In genomic region chr8:121115136-121115535, GRCm38 (mm10) we compare ENCODE assay signal across 10 mouse cellular contexts. TPM values are rescaled to one million over a fixed set of nuclear protein-coding genes. Genes with fewer than 3 reads are reported as not detected.
DNase-seq lines count a peak whose midpoint lies in the region; ATAC-seq lines count a peak whose summit lies in the region.
"Had no signal": no experiment of that assay in that cellular context is flagged by ENCODE, and none has a peak within 500 bp of the region (broad histone marks: within the 10 kb centered on the region; RNA-seq: fewer than 3 reads in every experiment).

No protein-coding gene starts in this region.

- peak overlapping the region; percentile 20; the same call in 1 of the 2 replicates for H3K4me3 ChIP-seq in hindbrain, embryonic 10.5 days
- H3K4me3 ChIP-seq in hindbrain, embryonic 16.5 days (ENCODE audit: low read length) = no peak overlapping the region
- peak overlapping the region; percentile 29 for H3K4me3 ChIP-seq in embryonic facial prominence, embryonic 11.5 days (ENCODE audit: low read depth, low read length)
- peak overlapping the region; percentile 32 for H3K4me3 ChIP-seq in limb, embryonic 13.5 days

- H3K4me2 ChIP-seq in hindbrain, embryonic 16.5 days (ENCODE audit: low read length) = no peak overlapping the region
- H3K4me2 ChIP-seq in embryonic facial prominence, embryonic 11.5 days (ENCODE audit: low read depth, low read length) = peak overlapping the region; percentile 48
- H3K4me2 ChIP-seq in limb, embryonic 13.5 days (replicated peaks) = peak overlapping the region; percentile 56

- H3K9ac ChIP-seq in hindbrain, embryonic 16.5 days (ENCODE audit: low read depth, low read length) = no peak overlapping the region
- H3K9ac ChIP-seq in embryonic facial prominence, embryonic 11.5 days (replicated peaks; ENCODE audit: low read length) = peak overlapping the region; percentile 41
- H3K9ac ChIP-seq in limb, embryonic 13.5 days = peak overlapping the region; percentile 46

- no peak for ATAC-seq in hindbrain, embryonic 16.5 days
- ATAC-seq in embryonic facial prominence, embryonic 11.5 days (replicated peaks; ENCODE audit: insufficient number of reproducible peaks, low FRiP score, low TSS enrichment, low read depth) = no peak
- no peak for ATAC-seq in limb, embryonic 13.5 days (ENCODE audit: low FRiP score, low read depth)

- H3K27ac ChIP-seq in hindbrain, embryonic 10.5 days = no peak overlapping the region; the same call in 1 of the 2 replicates
- no peak overlapping the region for H3K27ac ChIP-seq in hindbrain, embryonic 16.5 days (ENCODE audit: low read depth, low read length)
- H3K27ac ChIP-seq in embryonic facial prominence, embryonic 11.5 days (replicated peaks; ENCODE audit: low read depth, low read length) = 0 out of 2 replicates have a peak overlapping the region, but pooled peaks have one; percentile 28
- no peak overlapping the region for H3K27ac ChIP-seq in limb, embryonic 13.5 days

- peaks cover 28% of the 10 kb centered on the region for H3K4me1 ChIP-seq in hindbrain, embryonic 10.5 days (replicated peaks)
- peaks cover 15% of the 10 kb centered on the region for H3K4me1 ChIP-seq in hindbrain, embryonic 16.5 days (ENCODE audit: control insufficient read depth, insufficient read depth, low read depth, low read length)
- H3K4me1 ChIP-seq in embryonic facial prominence, embryonic 11.5 days (ENCODE audit: control insufficient read depth, insufficient read depth, low read length) = peaks cover 9% of the 10 kb centered on the region
- peaks cover 44% of the 10 kb centered on the region for H3K4me1 ChIP-seq in limb, embryonic 13.5 days

- no peaks in the 10 kb centered on the region for H3K36me3 ChIP-seq in hindbrain, embryonic 10.5 days
- no peaks in the 10 kb centered on the region for H3K36me3 ChIP-seq in hindbrain, embryonic 16.5 days (ENCODE audit: control insufficient read depth, insufficient read depth, low read length)
- no peaks in the 10 kb centered on the region for H3K36me3 ChIP-seq in embryonic facial prominence, embryonic 11.5 days (replicated peaks; ENCODE audit: control insufficient read depth, insufficient read depth, low read depth, low read length)
- H3K36me3 ChIP-seq in limb, embryonic 13.5 days = no peaks in the 10 kb centered on the region

- peaks cover 100% of the 10 kb centered on the region for H3K27me3 ChIP-seq in hindbrain, embryonic 10.5 days (ENCODE audit: insufficient read depth, poor library complexity, severe bottlenecking)
- H3K27me3 ChIP-seq in hindbrain, embryonic 16.5 days (replicated peaks; ENCODE audit: control insufficient read depth, insufficient read depth, low read length) = peaks cover 56% of the 10 kb centered on the region
- peaks cover 38% of the 10 kb centered on the region for H3K27me3 ChIP-seq in embryonic facial prominence, embryonic 11.5 days (ENCODE audit: control insufficient read depth, insufficient read depth, low read length)
- peaks cover 75% of the 10 kb centered on the region for H3K27me3 ChIP-seq in limb, embryonic 13.5 days

- no peak for DNase-seq in hindbrain, embryonic 10.5 days (ENCODE audit: low spot score)
- DNase-seq in ES-CJ7 (ENCODE audit: low read depth, low spot score) = peak; percentile 38
- DNase-seq in embryonic facial prominence, embryonic 11.5 days (ENCODE audit: low spot score) = peak; percentile 37
- DNase-seq in layer of hippocampus, adult 9-11 months = no peak
- DNase-seq in adrenal gland, adult 18-20 months (ENCODE audit: low spot score in 2 of 2) = no peak
- DNase-seq in adrenal gland, postnatal 25 days = no peak

- WGBS in hindbrain, embryonic 10.5 days = 1% methylated on average over 25 of the region's 25 CpGs
- WGBS in hindbrain, embryonic 16.5 days = under 1% methylated on average over 25 of the region's 25 CpGs
- under 1% methylated on average over 25 of the region's 25 CpGs for WGBS in embryonic facial prominence, embryonic 11.5 days
- WGBS in limb, embryonic 13.5 days = 1% methylated on average over 25 of the region's 25 CpGs

- no peaks in the 10 kb centered on the region for H3K9me3 ChIP-seq in hindbrain, embryonic 10.5 days
- peaks cover 4% of the 10 kb centered on the region; the same call in 1 of the 2 replicates for H3K9me3 ChIP-seq in hindbrain, embryonic 16.5 days (ENCODE audit: control insufficient read depth, low read length)
- H3K9me3 ChIP-seq in embryonic facial prominence, embryonic 11.5 days (replicated peaks; ENCODE audit: control insufficient read depth, low read length) = no peaks in the 10 kb centered on the region
- no peaks in the 10 kb centered on the region for H3K9me3 ChIP-seq in limb, embryonic 13.5 days

RNA-seq across cellular contexts. Expression of gene Foxc2, which starts 0.8 kb away (rescaled TPM):
- polyA plus RNA-seq in hindbrain, embryonic 10.5 days (2016; fragmentation: Nextera tagmentation; extraction: Ambion mirVana) = 7.0 and 13.7 TPM in 2 replicates
- polyA plus RNA-seq in hindbrain, embryonic 16.5 days (2015; fragmentation: Nextera tagmentation; extraction: Ambion mirVana) = 1.9 and 2.8 TPM in 2 replicates
- 15.1 and 15.7 TPM in 2 replicates for polyA plus RNA-seq in embryonic facial prominence, embryonic 11.5 days (2014; fragmentation: Nextera tagmentation; extraction: Ambion mirVana)
- polyA plus RNA-seq in limb, embryonic 13.5 days (2015; fragmentation: Nextera tagmentation; extraction: Ambion mirVana) = 7.5 and 8.3 TPM in 2 replicates
- total RNA-seq in adrenal gland, adult 18-20 months (2021) = 1 to 10 TPM; 2.8 to 4.1 TPM
- 2.7 and 3.6 TPM in 2 replicates for total RNA-seq in adrenal gland, postnatal 25 days (2021)
- total RNA-seq: hematopoietic stem cell, adult 5-6 weeks had no signal

RNA-seq across cellular contexts. Expression of gene Mthfsd, which starts 6.9 kb away (rescaled TPM):
- 60.5 and 68.2 TPM in 2 replicates for polyA plus RNA-seq in hindbrain, embryonic 10.5 days (2016; fragmentation: Nextera tagmentation; extraction: Ambion mirVana)
- 45.2 and 46.3 TPM in 2 replicates for polyA plus RNA-seq in hindbrain, embryonic 16.5 days (2015; fragmentation: Nextera tagmentation; extraction: Ambion mirVana)
- polyA plus RNA-seq in embryonic facial prominence, embryonic 11.5 days (2014; fragmentation: Nextera tagmentation; extraction: Ambion mirVana) = 50.0 and 52.5 TPM in 2 replicates
- 65.4 and 76.9 TPM in 2 replicates for polyA plus RNA-seq in limb, embryonic 13.5 days (2015; fragmentation: Nextera tagmentation; extraction: Ambion mirVana)
- 10 to 100 TPM; 28.4 to 30.6 TPM for total RNA-seq in adrenal gland, adult 18-20 months (2021)
- total RNA-seq in adrenal gland, postnatal 25 days (2021) = 31.1 and 44.8 TPM in 2 replicates

RNA-seq across cellular contexts. Expression of gene Foxl1, which starts 12.6 kb away (rescaled TPM):
- polyA plus RNA-seq in hindbrain, embryonic 10.5 days (2016; fragmentation: Nextera tagmentation; extraction: Ambion mirVana) = 1.6 and 3.5 TPM in 2 replicates
- polyA plus RNA-seq in hindbrain, embryonic 16.5 days (2015; fragmentation: Nextera tagmentation; extraction: Ambion mirVana) = 0.09 and 0.16 TPM in 2 replicates
- polyA plus RNA-seq in embryonic facial prominence, embryonic 11.5 days (2014; fragmentation: Nextera tagmentation; extraction: Ambion mirVana) = 4.4 and 4.7 TPM in 2 replicates
- 0.15 and 0.18 TPM in 2 replicates for polyA plus RNA-seq in limb, embryonic 13.5 days (2015; fragmentation: Nextera tagmentation; extraction: Ambion mirVana)
- total RNA-seq in adrenal gland, adult 18-20 months (2021) = under 1 TPM; 0.26 to 0.27 TPM
- total RNA-seq in adrenal gland, postnatal 25 days (2021) = 0.27 and 0.33 TPM in 2 replicates
- total RNA-seq: hematopoietic stem cell, adult 5-6 weeks; layer of hippocampus, postnatal 14 days had no signal

RNA-seq across cellular contexts. Expression of gene Foxf1, which starts 30.9 kb away (rescaled TPM):
- 3.9 and 4.9 TPM in 2 replicates for polyA plus RNA-seq in hindbrain, embryonic 10.5 days (2016; fragmentation: Nextera tagmentation; extraction: Ambion mirVana)
- 1.1 and 1.3 TPM in 2 replicates for polyA plus RNA-seq in hindbrain, embryonic 16.5 days (2015; fragmentation: Nextera tagmentation; extraction: Ambion mirVana)
- 19.6 and 24.5 TPM in 2 replicates for polyA plus RNA-seq in embryonic facial prominence, embryonic 11.5 days (2014; fragmentation: Nextera tagmentation; extraction: Ambion mirVana)
- 0.43 and 0.86 TPM in 2 replicates for polyA plus RNA-seq in limb, embryonic 13.5 days (2015; fragmentation: Nextera tagmentation; extraction: Ambion mirVana)
- total RNA-seq in adrenal gland, adult 18-20 months (2021) = under 1 TPM; 0.36 to 0.38 TPM
- 0.43 and 0.52 TPM in 2 replicates for total RNA-seq in adrenal gland, postnatal 25 days (2021)
- total RNA-seq: hematopoietic stem cell, adult 5-6 weeks had no signal

Comparison
In these comparisons a context has a peak if more than half of its experiments do, and no peak if none do; other contexts are left out.
1. DNase-seq: peak in ES-CJ7 (single experiment) and embryonic facial prominence, embryonic 11.5 days (single experiment); none in hindbrain, embryonic 10.5 days (single experiment), layer of hippocampus, adult 9-11 months (single experiment), adrenal gland, adult 18-20 months (0 of 2) and adrenal gland, postnatal 25 days (single experiment).